Mouse (Mus musculus) intestine, embryonic 16.5 days (tissue): ENCODE measurements at regions not wholly inside any gene's neighbourhood (a gene's known extent, or its start where the extent isn't known, plus 50 kb on each side); places are given as distances from the start of the nearest gene placed in this dataset.

Experiments used
- ATAC-seq: fragments of 200-750 bp; cut with Nextera tagmentation; 2 replicates; pipeline ENCODE4 v1.8.0; 2017; ENCODE audit warnings: moderate TSS enrichment, moderate library complexity
- H3K27ac ChIP-seq: fragments of 300-500 bp; sonication (generic); 2 replicates; pipeline ENCODE4 v1.5.1; 2014; ENCODE audit warnings: mild to moderate bottlenecking, low read length
- H3K27me3 ChIP-seq: fragments of 300-500 bp; sonication (generic); replicated peaks from 2 replicates; pipeline ENCODE4 v1.6.1; 2014; ENCODE audit warnings: low read length, control low read depth, mixed read lengths; ENCODE audit not compliant: control insufficient read depth, insufficient read depth
- H3K36me3 ChIP-seq: fragments of 300-500 bp; sonication (generic); 2 replicates; pipeline ENCODE4 v1.6.1; 2014; ENCODE audit warnings: low read length, control low read depth; ENCODE audit not compliant: control insufficient read depth, insufficient read depth
- H3K4me1 ChIP-seq: fragments of 300-500 bp; sonication (generic); 2 replicates; pipeline ENCODE4 v1.6.1; 2014; ENCODE audit warnings: low read length, control low read depth, mixed read lengths; ENCODE audit not compliant: control insufficient read depth, insufficient read depth
- H3K4me2 ChIP-seq: fragments of 300-500 bp; sonication (generic); 2 replicates; pipeline ENCODE4 v1.6.1; 2014; ENCODE audit warnings: low read depth, low read length, control low read depth
- H3K4me3 ChIP-seq: fragments of 300-500 bp; sonication (generic); 2 replicates; pipeline ENCODE4 v1.5.1; 2014; ENCODE audit warnings: mild to moderate bottlenecking, low read length
- H3K9ac ChIP-seq: fragments of 300-500 bp; sonication (generic); 2 replicates; pipeline ENCODE4 v1.6.1; 2014; ENCODE audit warnings: low read depth, low read length
- H3K9me3 ChIP-seq: fragments of 300-500 bp; sonication (generic); 2 replicates; pipeline ENCODE4 v1.6.1; 2016; ENCODE audit warnings: low read length, control low read depth; ENCODE audit not compliant: control insufficient read depth
- WGBS: fragments of 180-500 bp; shearing (Covaris S2); extraction: QIAGEN DNeasy Blood & Tissue Kit; methylation state at CpG from one replicate; pipeline ENCODE4 v1.1.7; 2014; 5-methylcytosine and 5-hydroxymethylcytosine counted together

- H3K9ac ChIP-seq: no peak overlapping the region
- 84% methylated on average over 11 of the region's 11 CpGs for WGBS
Measured at GRCm38 (mm10) chr15:36937067-36937657, 70.4 kb downstream of the Zfp706 start.

GRCm38 (mm10) chr15:36934801-36935200, 72.8 kb downstream of the Zfp706 start:
- ATAC-seq: no peak
- Histone ChIP-seq H3K4me2 (no peak overlapping the region), H3K9me3 (no peaks in the 10 kb centered on the region), H3K36me3 (no peaks in the 10 kb centered on the region), H3K27me3 (no peaks in the 10 kb centered on the region), H3K9ac (no peak overlapping the region), H3K4me3 (no peak overlapping the region), H3K27ac (no peak overlapping the region), H3K4me1 (peaks cover 26% of the 10 kb centered on the region; the same call in 1 of the 2 replicates)
- WGBS: 65% methylated on average over 3 of the region's 3 CpGs

More at GRCm38 (mm10) chr15:36937067-36937657, 70.4 kb downstream of the Zfp706 start:
- Histone ChIP-seq H3K4me2 (no peak overlapping the region), H3K27ac (no peak overlapping the region), H3K9me3 (no peaks in the 10 kb centered on the region), H3K4me1 (peaks cover 26% of the 10 kb centered on the region; the same call in 1 of the 2 replicates), H3K27me3 (no peaks in the 10 kb centered on the region), H3K4me3 (no peak overlapping the region), H3K36me3 (no peaks in the 10 kb centered on the region)
- no peak for ATAC-seq

- Histone ChIP-seq H3K9ac (no peak overlapping the region), H3K36me3 (no peaks in the 10 kb centered on the region), H3K4me2 (no peak overlapping the region), H3K27ac (no peak overlapping the region), H3K9me3 (no peaks in the 10 kb centered on the region), H3K27me3 (no peaks in the 10 kb centered on the region), H3K4me1 (peaks cover 20% of the 10 kb centered on the region; the same call in 1 of the 2 replicates), H3K4me3 (no peak overlapping the region)
- ATAC-seq: peak; percentile 36; the same call in 1 of the 2 replicates
- 82% methylated on average over 2 of the region's 2 CpGs for WGBS
Measured at GRCm38 (mm10) chr15:36933581-36933991, 74.0 kb downstream of the Zfp706 start.

GRCm38 (mm10) chr15:36931460-36931859, 76.1 kb downstream of the Zfp706 start:
- no peaks in the 10 kb centered on the region for H3K36me3 ChIP-seq
- H3K9me3 ChIP-seq: no peaks in the 10 kb centered on the region
- H3K27me3 ChIP-seq: no peaks in the 10 kb centered on the region
- no peak overlapping the region for H3K27ac ChIP-seq
- H3K4me1 ChIP-seq: peaks cover 12% of the 10 kb centered on the region; the same call in 1 of the 2 replicates
- no peak for ATAC-seq
- no peak overlapping the region for H3K9ac ChIP-seq
- no peak overlapping the region for H3K4me2 ChIP-seq
- no peak overlapping the region for H3K4me3 ChIP-seq
- 79% methylated on average over 2 of the region's 2 CpGs for WGBS

GRCm38 (mm10) chr15:36930433-36930832, 77.1 kb downstream of the Zfp706 start:
- WGBS: 83% methylated on average over 6 of the region's 6 CpGs
- Histone ChIP-seq H3K4me1 (peaks cover 12% of the 10 kb centered on the region; the same call in 1 of the 2 replicates), H3K9me3 (no peaks in the 10 kb centered on the region), H3K27me3 (no peaks in the 10 kb centered on the region), H3K4me3 (no peak overlapping the region), H3K9ac (no peak overlapping the region), H3K4me2 (no peak overlapping the region), H3K27ac (no peak overlapping the region), H3K36me3 (no peaks in the 10 kb centered on the region)
- ATAC-seq: no peak

GRCm38 (mm10) chr15:36929786-36930185, 77.8 kb downstream of the Zfp706 start:
- H3K27ac ChIP-seq: no peak overlapping the region
- 92% methylated on average over 2 of the region's 2 CpGs for WGBS

GRCm38 (mm10) chr15:36929088-36929487, 78.5 kb downstream of the Zfp706 start:
- no peak overlapping the region for H3K4me2 ChIP-seq
- no peak overlapping the region for H3K4me3 ChIP-seq
- peaks cover 19% of the 10 kb centered on the region for H3K4me1 ChIP-seq
- H3K9me3 ChIP-seq: no peaks in the 10 kb centered on the region
- H3K27ac ChIP-seq: no peak overlapping the region
- no peaks in the 10 kb centered on the region for H3K27me3 ChIP-seq
- no peak for ATAC-seq
- no peaks in the 10 kb centered on the region for H3K36me3 ChIP-seq
- 94% methylated on average over 3 of the region's 3 CpGs for WGBS
- H3K9ac ChIP-seq: no peak overlapping the region

More at GRCm38 (mm10) chr15:36929786-36930185, 77.8 kb downstream of the Zfp706 start:
- no peaks in the 10 kb centered on the region for H3K36me3 ChIP-seq
- no peaks in the 10 kb centered on the region for H3K9me3 ChIP-seq
- H3K9ac ChIP-seq: no peak overlapping the region
- H3K4me1 ChIP-seq: peaks cover 12% of the 10 kb centered on the region; the same call in 1 of the 2 replicates
- H3K4me2 ChIP-seq: no peak overlapping the region
- H3K27me3 ChIP-seq: no peaks in the 10 kb centered on the region
- no peak for ATAC-seq
- H3K4me3 ChIP-seq: no peak overlapping the region

DNA sequence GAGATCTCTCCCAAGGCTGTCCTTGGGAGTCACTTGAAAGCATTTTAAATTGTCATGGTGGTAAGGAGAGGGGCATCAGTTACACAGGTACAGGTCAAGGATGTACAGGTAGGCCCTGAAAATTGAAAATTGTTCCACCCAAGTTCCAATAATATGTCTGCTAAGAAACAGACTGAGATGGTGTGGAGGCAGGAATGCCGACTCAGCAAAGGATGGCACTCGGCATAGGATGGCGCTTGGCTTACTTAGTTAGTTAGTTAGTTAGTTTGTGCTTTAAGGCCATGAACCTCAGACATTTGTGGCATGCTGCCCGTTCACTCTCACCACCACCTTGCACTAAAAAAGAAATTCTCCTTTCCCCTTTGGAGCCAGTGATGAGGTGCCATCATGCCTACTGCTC, 78.9 kb downstream of the Zfp706 start:
- no peak for ATAC-seq
- H3K36me3 ChIP-seq: no peaks in the 10 kb centered on the region
- H3K9ac ChIP-seq: no peak overlapping the region
- H3K4me3 ChIP-seq: no peak overlapping the region
- no peaks in the 10 kb centered on the region for H3K27me3 ChIP-seq
- 87% methylated on average over 4 of the region's 4 CpGs for WGBS
- no peak overlapping the region for H3K4me2 ChIP-seq
- no peak overlapping the region for H3K27ac ChIP-seq
- peaks cover 17% of the 10 kb centered on the region for H3K4me1 ChIP-seq
- H3K9me3 ChIP-seq: no peaks in the 10 kb centered on the region

- Histone ChIP-seq H3K27ac (no peak overlapping the region), H3K36me3 (no peaks in the 10 kb centered on the region), H3K4me3 (no peak overlapping the region), H3K9me3 (no peaks in the 10 kb centered on the region), H3K4me1 (peaks cover 7% of the 10 kb centered on the region; the same call in 1 of the 2 replicates), H3K27me3 (no peaks in the 10 kb centered on the region), H3K4me2 (no peak overlapping the region), H3K9ac (no peak overlapping the region)
- 62% methylated on average over 5 of the region's 5 CpGs for WGBS
- no peak for ATAC-seq
Measured at GRCm38 (mm10) chr15:36927436-36927835, 80.1 kb downstream of the Zfp706 start.

GRCm38 (mm10) chr15:36924171-36924570, 83.4 kb downstream of the Zfp706 start:
- H3K4me2 ChIP-seq: no peak overlapping the region
- WGBS: 68% methylated on average over 6 of the region's 6 CpGs
- no peak overlapping the region for H3K4me3 ChIP-seq
- no peaks in the 10 kb centered on the region for H3K27me3 ChIP-seq
- no peaks in the 10 kb centered on the region for H3K9me3 ChIP-seq
- peaks cover 7% of the 10 kb centered on the region; the same call in 1 of the 2 replicates for H3K4me1 ChIP-seq
- no peak for ATAC-seq
- no peaks in the 10 kb centered on the region for H3K36me3 ChIP-seq
- no peak overlapping the region for H3K27ac ChIP-seq
- H3K9ac ChIP-seq: no peak overlapping the region
